Mouse (Mus musculus) monocyte, adult 2 months (primary cell): ENCODE results near the gene Rbfox2.

Source experiments
- DNase-seq, 2 experiments: peaks; one replicate each; pipeline ENCODE4 v3.0.0; 2022; ENCODE audit warnings: low spot score in 2 of 2, low read depth in 1 of 2

Rbfox2 gene

GRCm38 (mm10) chr15:77037278-77038161 is 269.3 kb downstream of the Rbfox2 start:
- DNase-seq: no peak

DNA sequence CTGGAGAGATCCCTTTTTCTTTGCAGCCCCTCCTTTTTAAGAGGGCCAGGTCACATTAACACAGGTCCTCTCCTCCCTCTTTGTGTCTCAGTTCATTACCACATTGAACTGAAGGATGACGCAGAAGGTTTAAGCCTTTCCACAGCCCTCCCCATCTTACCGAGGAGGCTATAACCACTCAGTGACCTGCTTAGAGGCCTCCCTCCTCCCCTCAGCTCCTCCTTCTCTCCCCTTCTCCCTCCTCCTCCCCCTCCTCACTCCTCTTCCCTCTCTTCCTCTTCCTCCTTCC is 269.9 kb downstream of the Rbfox2 start:
- no peak for DNase-seq

DNA sequence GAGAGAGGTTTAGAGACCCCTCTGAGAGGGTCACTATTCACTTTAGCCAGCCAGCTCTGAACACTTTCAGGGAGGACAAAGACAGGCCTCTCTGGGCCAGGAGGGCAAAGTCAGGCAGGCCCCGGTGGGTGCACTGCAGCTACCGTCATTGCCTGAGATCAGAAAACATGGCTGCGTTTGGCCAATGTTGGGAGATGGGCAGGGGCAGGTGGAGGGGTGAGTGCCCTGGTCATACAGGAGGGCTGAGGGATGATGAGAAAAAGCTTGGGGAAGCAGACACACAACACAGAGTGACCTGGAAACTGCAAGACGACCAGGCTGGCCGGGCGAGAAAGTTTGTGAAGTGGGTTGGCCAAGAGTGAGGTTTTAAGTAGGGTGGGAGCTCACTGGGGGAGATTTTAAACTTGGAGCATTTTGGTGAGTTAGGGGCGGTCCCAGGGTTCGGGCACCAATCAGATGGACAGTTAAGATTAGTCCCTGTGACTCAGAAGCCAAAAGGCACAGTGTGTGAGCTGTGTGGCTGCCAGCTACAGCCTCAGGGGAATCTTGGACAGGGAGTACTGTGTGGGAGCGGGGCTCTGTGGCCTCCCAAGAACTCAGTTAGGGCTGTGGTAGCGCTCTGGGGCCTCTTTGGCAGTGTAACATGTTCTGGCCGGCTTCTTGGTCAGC is 270.4 kb downstream of the Rbfox2 start:
- no peak for DNase-seq

GRCm38 (mm10) chr15:77035643-77036042 is 271.2 kb downstream of the Rbfox2 start:
- no peak for DNase-seq

GRCm38 (mm10) chr15:77034526-77034925 is 272.3 kb downstream of the Rbfox2 start:
- no peak for DNase-seq

DNA sequence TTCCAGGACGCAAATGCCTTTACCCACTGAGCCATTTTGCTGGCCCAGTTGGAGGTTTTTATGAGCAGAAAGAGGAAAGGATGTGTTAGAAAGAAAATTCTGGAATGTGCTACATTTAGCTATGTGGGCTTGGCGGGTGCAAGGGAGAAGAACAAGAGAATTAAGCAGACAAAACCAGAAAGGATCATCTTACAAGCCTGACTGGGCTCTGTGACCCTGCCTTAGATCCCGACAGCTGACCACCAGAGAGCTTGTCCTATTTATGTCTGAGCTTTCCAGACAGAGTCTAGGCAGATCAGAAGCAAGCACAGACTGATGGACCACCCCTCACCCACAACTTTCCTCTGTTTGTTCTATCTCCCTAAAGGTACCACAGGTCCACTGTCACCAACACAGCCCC is 275.5 kb downstream of the Rbfox2 start:
- DNase-seq: no peak

DNA sequence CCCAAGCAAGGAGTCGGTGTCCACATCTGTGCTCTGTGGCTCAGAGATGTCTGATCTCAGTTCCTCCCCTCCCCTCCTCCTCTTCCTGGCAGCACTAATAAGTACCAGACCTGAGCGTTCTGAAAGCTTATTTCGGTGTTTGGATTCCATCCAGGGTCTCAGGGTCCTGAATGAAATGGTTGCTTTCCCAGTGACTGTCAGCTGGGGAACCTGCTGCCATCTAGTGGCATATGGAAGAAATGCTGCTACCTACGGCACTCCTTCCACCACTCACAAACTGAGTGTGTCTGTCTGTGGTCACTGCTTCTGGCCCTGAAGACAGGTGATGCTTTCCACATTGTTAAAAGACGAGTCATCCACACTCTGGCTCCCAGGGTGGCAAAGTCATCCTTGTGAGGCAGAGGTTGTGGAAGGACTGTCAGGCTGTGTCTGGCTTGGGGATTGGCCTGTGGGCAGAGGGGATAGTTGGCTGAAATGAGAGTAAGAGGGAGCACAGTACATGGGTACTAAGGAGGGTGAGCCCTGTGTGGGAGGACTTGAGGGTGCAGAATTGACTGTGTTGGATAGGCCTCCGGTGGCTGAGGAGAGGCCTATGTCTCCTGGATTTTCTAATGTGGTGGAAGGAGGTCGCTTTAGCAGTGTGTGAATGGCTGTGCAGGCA is 277.3 kb downstream of the Rbfox2 start:
- no peak for DNase-seq
